Mouse (Mus musculus): Measurements from ENCODE around the gene Ccn5. TPM values are rescaled to one million over a fixed set of nuclear protein-coding genes. Genes with fewer than 3 reads are reported as not detected.

Gene Ccn5
- 0.22 and 0.33 TPM in 2 replicates for polyA plus RNA-seq (2015; fragmentation: Nextera tagmentation; extraction: Ambion mirVana)

DNA sequence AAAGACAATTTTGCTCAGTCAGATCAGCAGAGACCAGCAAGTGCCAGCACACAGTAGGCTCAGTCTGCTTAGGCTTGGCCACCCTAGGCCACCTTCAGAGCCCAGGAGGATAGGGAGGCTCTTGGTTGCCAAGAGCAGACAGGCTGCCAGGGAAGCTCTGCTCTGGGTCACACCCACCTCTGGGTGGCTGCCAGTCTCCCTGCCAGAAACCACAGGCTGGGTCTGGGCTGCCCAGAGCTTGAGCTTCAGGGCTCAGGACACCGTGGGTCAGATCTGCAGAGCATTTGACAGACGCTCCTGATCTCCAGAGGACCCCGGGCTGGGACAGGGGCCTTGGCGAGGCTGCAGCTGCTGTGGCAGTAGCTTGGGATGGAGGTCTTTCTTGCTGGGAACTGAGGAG lies at the start of gene Ccn5:
Ccn5 (plus strand) TSS at position 255 of the 400 bp plus-strand sequence.
- DNase-seq (ENCODE audit: low spot score): no peak

DNA sequence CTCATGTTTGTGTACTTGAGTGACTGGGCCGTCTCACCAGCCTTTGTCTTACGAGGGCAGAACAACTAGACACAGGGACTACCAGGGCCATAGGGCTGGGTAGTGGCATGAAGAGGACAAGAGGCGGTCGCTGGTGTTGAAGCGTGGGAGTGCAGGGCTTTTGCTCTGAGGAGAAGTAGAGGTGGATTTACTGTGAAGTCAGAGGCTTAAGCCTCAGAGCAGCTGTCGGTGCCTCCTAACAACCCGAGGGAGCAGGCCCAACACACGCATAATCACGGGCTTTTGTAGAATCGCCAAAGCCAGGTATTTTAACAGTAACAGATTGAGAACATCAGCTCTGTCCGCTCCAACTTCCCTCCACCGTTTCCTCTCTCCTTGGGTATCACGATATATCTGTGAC lies 44.0 kb upstream of the Ccn5 start:
- DNase-seq (ENCODE audit: low spot score): no peak

- DNase-seq (ENCODE audit: low spot score): no peak
These were observed 43.6 kb upstream of the Ccn5 start for GRCm38 (mm10) chr2:163777061-163777460.

- no peak for DNase-seq (ENCODE audit: low spot score)
These were observed 41.8 kb upstream of the Ccn5 start for GRCm38 (mm10) chr2:163778896-163779295.

GRCm38 (mm10) chr2:163783368-163783767 lies 37.3 kb upstream of the Ccn5 start:
- no peak for DNase-seq (ENCODE audit: low spot score)

DNA sequence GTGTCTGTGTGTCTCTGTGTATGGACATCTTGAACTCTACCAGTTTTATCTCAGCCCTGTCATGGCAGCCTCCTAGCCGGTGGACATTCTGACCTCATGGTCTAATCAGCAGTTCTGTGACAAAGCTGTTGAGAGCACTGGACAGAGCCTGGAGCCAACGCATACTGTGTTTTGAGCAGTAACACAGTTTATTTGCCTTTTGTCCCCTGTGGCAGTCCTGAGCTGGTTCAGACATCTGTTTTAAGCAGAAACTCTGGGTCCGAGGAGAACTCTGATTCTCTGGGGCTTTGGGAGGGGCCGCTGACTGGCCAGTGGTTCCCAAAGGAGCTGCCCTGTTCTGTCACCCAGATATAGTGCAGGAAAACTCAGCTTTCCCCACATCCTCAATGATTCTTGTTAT lies 36.8 kb upstream of the Ccn5 start:
- no peak for DNase-seq (ENCODE audit: low spot score)

GRCm38 (mm10) chr2:163787086-163787485 lies 33.6 kb upstream of the Ccn5 start:
- DNase-seq (ENCODE audit: low spot score): no peak

DNA sequence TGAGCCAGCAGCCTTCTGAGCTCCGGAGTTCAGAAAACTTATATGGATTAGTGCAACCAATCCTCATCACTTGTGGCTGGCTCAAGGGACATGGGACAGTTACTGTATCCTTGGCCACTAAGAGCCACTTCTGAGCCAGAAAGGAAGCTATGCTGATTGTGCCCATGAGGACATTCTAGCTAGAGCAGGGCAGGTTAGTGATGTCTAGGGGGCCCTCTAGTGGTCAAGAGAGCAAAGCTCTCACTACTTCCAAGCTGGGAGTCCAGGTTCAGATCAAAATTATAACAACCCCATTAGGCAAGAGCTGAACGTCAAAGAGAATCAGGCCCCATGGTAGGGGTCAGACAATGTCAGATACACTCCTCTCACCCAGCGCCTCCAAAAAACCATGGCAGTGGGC lies 33.0 kb upstream of the Ccn5 start:
- peak; percentile 72 for DNase-seq (ENCODE audit: low spot score)

- peak; percentile 27 for DNase-seq (ENCODE audit: low spot score)
These were observed 32.2 kb upstream of the Ccn5 start for GRCm38 (mm10) chr2:163788484-163788883.

- no peak for DNase-seq (ENCODE audit: low spot score)
These were observed 22.2 kb upstream of the Ccn5 start for GRCm38 (mm10) chr2:163798411-163798810.

DNA sequence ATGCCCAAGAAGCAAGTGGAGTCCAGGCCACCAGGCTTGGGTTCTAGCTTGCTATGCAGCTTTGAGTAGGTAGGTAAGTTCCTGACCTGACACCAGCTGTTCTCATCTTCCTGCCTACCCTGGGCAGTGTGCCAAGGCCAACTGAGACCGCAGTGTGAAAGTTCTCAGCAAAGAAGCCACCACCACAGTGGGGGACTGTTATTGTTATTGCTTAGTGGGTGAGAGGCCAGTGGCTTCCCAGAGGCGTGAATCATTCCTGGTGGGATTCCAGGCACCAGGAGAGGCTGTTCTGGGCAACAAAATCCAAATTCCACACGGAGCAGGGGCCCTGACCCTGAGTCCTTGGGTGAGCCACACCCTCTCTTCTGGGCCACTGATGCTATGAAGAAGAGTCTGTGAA lies 19.8 kb upstream of the Ccn5 start:
- no peak for DNase-seq (ENCODE audit: low spot score)

- no peak for DNase-seq (ENCODE audit: low spot score)
These were observed 19.3 kb upstream of the Ccn5 start for GRCm38 (mm10) chr2:163801406-163801805.

- DNase-seq (ENCODE audit: low spot score): no peak
These were observed 16.8 kb upstream of the Ccn5 start for GRCm38 (mm10) chr2:163803838-163804237.

- DNase-seq (ENCODE audit: low spot score): no peak
These were observed 11.5 kb upstream of the Ccn5 start for GRCm38 (mm10) chr2:163809166-163809565.

- DNase-seq (ENCODE audit: low spot score): no peak
These were observed 11.0 kb upstream of the Ccn5 start for GRCm38 (mm10) chr2:163809704-163810103.

DNA sequence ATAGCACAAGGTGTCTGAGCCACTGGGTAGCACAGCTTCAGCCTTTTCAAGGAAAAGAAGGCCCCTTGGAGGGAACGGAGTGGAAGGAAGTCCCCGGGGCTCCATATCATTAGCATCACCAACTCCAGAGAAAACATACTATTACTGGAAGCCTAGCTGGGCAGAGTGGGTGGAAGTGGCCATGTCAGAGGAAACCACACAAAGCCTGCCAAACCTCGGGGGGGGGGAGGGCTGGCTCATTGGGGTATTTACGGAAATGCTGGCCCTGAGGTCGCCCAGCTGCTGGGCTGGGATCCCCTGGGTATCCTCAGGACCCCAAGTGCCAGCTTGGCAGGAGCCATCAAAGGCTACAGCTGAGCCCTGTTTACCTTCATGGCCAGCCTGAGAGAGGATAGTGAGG lies 7.6 kb upstream of the Ccn5 start:
- no peak for DNase-seq (ENCODE audit: low spot score)

DNA sequence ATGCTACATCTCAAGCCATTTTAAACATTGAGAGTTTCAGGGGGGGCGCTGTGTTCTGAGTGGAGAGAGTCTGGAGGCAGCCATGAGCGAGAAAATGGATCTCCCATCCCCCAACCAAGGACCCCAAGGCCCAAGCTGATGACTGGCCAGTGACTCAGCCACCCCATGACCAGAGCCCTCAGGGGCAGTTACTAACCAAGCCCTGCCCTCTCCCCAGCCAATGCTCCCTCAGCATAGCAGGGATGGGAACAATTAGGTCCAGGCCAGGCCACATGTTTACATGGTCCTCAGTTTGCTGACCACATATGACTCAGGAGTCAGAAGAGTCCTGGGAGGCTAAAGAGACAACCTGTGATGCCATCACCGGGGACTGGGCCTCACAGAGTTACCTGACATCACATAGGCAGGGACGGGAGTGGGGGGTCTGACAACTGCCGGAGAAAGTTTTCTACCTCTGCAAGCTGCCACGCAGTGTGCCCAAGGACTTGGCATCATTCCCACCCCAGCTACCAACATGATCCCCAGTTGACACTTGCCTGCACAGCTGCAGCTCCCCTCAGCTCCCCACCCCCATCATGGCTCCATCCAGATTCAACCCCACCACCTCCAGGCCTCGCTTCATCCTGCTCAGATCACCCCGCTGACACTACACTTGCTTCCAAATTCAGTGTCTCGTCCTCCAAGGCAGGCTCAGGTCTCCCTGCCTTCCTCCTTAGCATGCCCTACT lies 5.8 kb upstream of the Ccn5 start:
- DNase-seq (ENCODE audit: low spot score): no peak

DNA sequence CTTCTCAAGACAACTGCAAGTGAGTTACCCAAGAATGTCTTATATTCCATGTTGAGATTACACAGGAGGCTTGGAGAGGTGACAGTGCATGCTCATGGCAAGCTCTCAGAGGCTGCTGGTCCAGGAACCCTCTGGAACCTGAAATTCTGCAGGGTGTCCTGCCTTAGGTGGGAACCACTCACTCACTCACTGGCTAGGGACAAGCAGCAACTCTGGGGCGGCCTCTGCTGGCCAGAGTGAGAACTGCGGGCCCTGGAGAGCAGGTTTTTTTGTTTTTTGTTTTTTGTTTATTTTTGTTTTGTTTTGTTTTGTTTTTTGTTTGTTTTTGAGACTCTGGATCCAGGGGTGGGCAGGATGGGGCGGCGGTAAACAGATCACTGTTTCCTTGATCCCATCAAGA lies 2.6 kb downstream of the Ccn5 start:
- DNase-seq (ENCODE audit: low spot score): peak; percentile 39

GRCm38 (mm10) chr2:163823771-163824170 lies 3.1 kb downstream of the Ccn5 start:
- DNase-seq (ENCODE audit: low spot score): no peak

DNA sequence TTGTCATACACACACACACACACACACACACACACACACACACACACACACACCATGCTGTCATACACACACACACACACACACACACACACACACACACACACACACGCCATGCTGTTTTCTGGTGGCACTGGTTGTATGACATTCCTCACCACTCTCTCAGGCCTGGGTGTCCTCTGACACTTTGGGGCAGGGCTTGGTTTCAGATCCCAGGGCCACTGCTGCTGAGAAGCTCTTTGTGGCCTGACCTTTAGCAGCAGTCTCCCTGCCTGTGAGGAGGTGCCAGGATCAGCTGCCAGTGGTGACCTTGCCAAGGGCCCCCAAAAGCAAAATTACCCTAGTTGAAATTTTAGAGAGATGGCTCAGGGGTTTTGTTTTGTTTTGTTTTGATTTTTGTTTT lies 5.2 kb downstream of the Ccn5 start:
- DNase-seq (ENCODE audit: low spot score): no peak

GRCm38 (mm10) chr2:163826494-163826893 lies 5.8 kb downstream of the Ccn5 start:
- no peak for DNase-seq (ENCODE audit: low spot score)

DNA sequence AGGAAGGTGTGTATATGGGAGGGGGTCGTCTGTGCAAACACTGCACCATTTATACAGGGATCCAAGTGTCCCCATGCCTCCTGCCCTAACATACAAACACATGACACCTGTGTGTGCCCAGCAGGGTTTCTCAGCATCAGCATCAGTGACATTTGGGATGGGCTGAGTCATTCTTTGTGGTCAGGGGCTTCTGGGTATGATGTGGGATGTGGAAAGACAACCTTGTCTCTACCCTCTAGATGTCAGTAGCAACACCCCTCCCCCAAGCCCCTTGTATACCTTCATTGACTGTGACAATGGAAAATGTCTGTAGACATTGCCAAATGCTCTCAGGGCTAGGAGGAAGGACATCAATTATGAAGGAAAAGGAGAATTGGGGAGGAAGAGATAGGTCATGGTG lies 10.5 kb downstream of the Ccn5 start:
- no peak for DNase-seq (ENCODE audit: low spot score)

- DNase-seq (ENCODE audit: low spot score): peak; percentile 81
These were observed 17.4 kb downstream of the Ccn5 start for GRCm38 (mm10) chr2:163838043-163838442.

DNA sequence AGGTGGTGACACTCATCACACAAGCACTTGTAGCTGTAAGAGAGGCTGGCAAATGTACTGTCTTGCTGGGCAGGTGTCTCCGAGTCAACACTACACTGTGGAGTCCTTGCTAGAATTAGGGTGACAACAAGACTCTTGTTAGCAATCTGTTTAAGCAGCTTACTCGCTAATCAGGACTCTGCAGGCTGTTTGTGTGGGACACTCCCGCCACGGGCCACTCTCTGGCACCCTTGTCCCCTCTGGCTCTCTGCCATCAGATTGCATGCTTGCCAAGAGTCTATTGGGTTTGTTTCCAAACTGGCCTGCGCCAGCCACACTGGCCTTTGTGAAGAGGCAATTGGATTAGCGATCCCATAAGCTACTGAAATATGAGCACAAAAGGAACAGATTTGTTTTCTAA lies 18.9 kb downstream of the Ccn5 start:
- DNase-seq (ENCODE audit: low spot score): no peak
